Mouse (Mus musculus): ENCODE measurements around the gene Cacna2d3. TPM values are rescaled to one million over a fixed set of nuclear protein-coding genes. Genes with fewer than 3 reads are reported as not detected.

The Cacna2d3 gene
- 18.0 and 19.1 TPM in 2 replicates for polyA plus RNA-seq (2014; fragmentation: Nextera tagmentation; extraction: Ambion mirVana)

- H3K27ac ChIP-seq (ENCODE audit: low read depth, low read length) = peak within 1 kb of the TSS; percentile 76
- H3K9me3 ChIP-seq (ENCODE audit: control insufficient read depth, low read length) = no peaks in the 10 kb centered on the region
- H3K4me2 ChIP-seq (ENCODE audit: low read depth) = peak within 1 kb of the TSS; percentile 98
- under 1% methylated on average over 81 of the region's 109 CpGs for WGBS
- peak; percentile 76 for ATAC-seq (ENCODE audit: insufficient read depth, low FRiP score, low TSS enrichment)
- DNase-seq (ENCODE audit: low spot score) = peak; percentile 77
- peaks cover 47% of the 10 kb centered on the region for H3K27me3 ChIP-seq (ENCODE audit: control insufficient read depth, insufficient read depth, low read length)
- H3K9ac ChIP-seq (ENCODE audit: low read length) = peak within 1 kb of the TSS; percentile 75
- H3K36me3 ChIP-seq (ENCODE audit: control insufficient read depth, insufficient read depth, low read length) = no peaks in the 10 kb centered on the region
- no peaks in the 10 kb centered on the region for H3K4me1 ChIP-seq (ENCODE audit: control insufficient read depth, insufficient read depth, low read length)
- peak within 1 kb of the TSS; percentile 68 for H3K4me3 ChIP-seq (ENCODE audit: low read depth, low read length)
Measured at GRCm38 (mm10) chr14:29721488-29722385, at the start of gene Cacna2d3. Gene Cacna2d3 (minus strand): TSS chr14:29721864.

- Histone ChIP-seq H3K27me3 (ENCODE audit: control insufficient read depth, insufficient read depth, low read length) (no peaks in the 10 kb centered on the region), H3K27ac (ENCODE audit: low read depth, low read length) (no peak overlapping the region), H3K9ac (ENCODE audit: low read length) (no peak overlapping the region), H3K4me2 (ENCODE audit: low read depth) (no peak overlapping the region), H3K4me1 (ENCODE audit: control insufficient read depth, insufficient read depth, low read length) (no peaks in the 10 kb centered on the region), H3K9me3 (ENCODE audit: control insufficient read depth, low read length) (no peaks in the 10 kb centered on the region), H3K4me3 (ENCODE audit: low read depth, low read length) (no peak overlapping the region), H3K36me3 (ENCODE audit: control insufficient read depth, insufficient read depth, low read length) (no peaks in the 10 kb centered on the region)
- no peak for DNase-seq (ENCODE audit: low spot score)
- WGBS = 86% methylated on average over 4 of the region's 4 CpGs
- ATAC-seq (ENCODE audit: insufficient read depth, low FRiP score, low TSS enrichment) = no peak
Measured at GRCm38 (mm10) chr14:29769486-29769885, 47.8 kb upstream of the Cacna2d3 start.

GRCm38 (mm10) chr14:29752876-29753275 lies 31.2 kb upstream of the Cacna2d3 start:
- 74% methylated on average over 5 of the region's 5 CpGs for WGBS
- Histone ChIP-seq H3K36me3 (ENCODE audit: control insufficient read depth, insufficient read depth, low read length) (no peaks in the 10 kb centered on the region), H3K4me1 (ENCODE audit: control insufficient read depth, insufficient read depth, low read length) (no peaks in the 10 kb centered on the region), H3K27ac (ENCODE audit: low read depth, low read length) (no peak overlapping the region), H3K4me3 (ENCODE audit: low read depth, low read length) (no peak overlapping the region), H3K9me3 (ENCODE audit: control insufficient read depth, low read length) (no peaks in the 10 kb centered on the region), H3K9ac (ENCODE audit: low read length) (no peak overlapping the region), H3K4me2 (ENCODE audit: low read depth) (no peak overlapping the region), H3K27me3 (ENCODE audit: control insufficient read depth, insufficient read depth, low read length) (no peaks in the 10 kb centered on the region)
- DNase-seq (ENCODE audit: low spot score) (no peak), ATAC-seq (ENCODE audit: insufficient read depth, low FRiP score, low TSS enrichment) (no peak)

GRCm38 (mm10) chr14:29738751-29739150 lies 17.1 kb upstream of the Cacna2d3 start:
- no peak overlapping the region for H3K4me2 ChIP-seq (ENCODE audit: low read depth)
- H3K9me3 ChIP-seq (ENCODE audit: control insufficient read depth, low read length) = no peaks in the 10 kb centered on the region
- no peaks in the 10 kb centered on the region for H3K27me3 ChIP-seq (ENCODE audit: control insufficient read depth, insufficient read depth, low read length)
- WGBS = 88% methylated on average over 2 of the region's 2 CpGs
- H3K4me1 ChIP-seq (ENCODE audit: control insufficient read depth, insufficient read depth, low read length) = no peaks in the 10 kb centered on the region
- no peaks in the 10 kb centered on the region for H3K36me3 ChIP-seq (ENCODE audit: control insufficient read depth, insufficient read depth, low read length)
- H3K4me3 ChIP-seq (ENCODE audit: low read depth, low read length) = no peak overlapping the region
- no peak for ATAC-seq (ENCODE audit: insufficient read depth, low FRiP score, low TSS enrichment)
- no peak overlapping the region for H3K27ac ChIP-seq (ENCODE audit: low read depth, low read length)
- no peak for DNase-seq (ENCODE audit: low spot score)
- no peak overlapping the region for H3K9ac ChIP-seq (ENCODE audit: low read length)

- H3K4me2 ChIP-seq (ENCODE audit: low read depth) = no peak overlapping the region
- no peaks in the 10 kb centered on the region for H3K9me3 ChIP-seq (ENCODE audit: control insufficient read depth, low read length)
- ATAC-seq (ENCODE audit: insufficient read depth, low FRiP score, low TSS enrichment) (no peak), DNase-seq (ENCODE audit: low spot score) (no peak)
- no peaks in the 10 kb centered on the region for H3K27me3 ChIP-seq (ENCODE audit: control insufficient read depth, insufficient read depth, low read length)
- H3K4me1 ChIP-seq (ENCODE audit: control insufficient read depth, insufficient read depth, low read length) = no peaks in the 10 kb centered on the region
- H3K4me3 ChIP-seq (ENCODE audit: low read depth, low read length) = no peak overlapping the region
- H3K9ac ChIP-seq (ENCODE audit: low read length) = no peak overlapping the region
- 88% methylated on average over 4 of the region's 4 CpGs for WGBS
- no peak overlapping the region for H3K27ac ChIP-seq (ENCODE audit: low read depth, low read length)
- H3K36me3 ChIP-seq (ENCODE audit: control insufficient read depth, insufficient read depth, low read length) = no peaks in the 10 kb centered on the region
Measured at GRCm38 (mm10) chr14:29730256-29730655, 8.6 kb upstream of the Cacna2d3 start.

- Histone ChIP-seq H3K27ac (ENCODE audit: low read depth, low read length) (no peak overlapping the region), H3K9me3 (ENCODE audit: control insufficient read depth, low read length) (no peaks in the 10 kb centered on the region), H3K4me1 (ENCODE audit: control insufficient read depth, insufficient read depth, low read length) (no peaks in the 10 kb centered on the region), H3K36me3 (ENCODE audit: control insufficient read depth, insufficient read depth, low read length) (no peaks in the 10 kb centered on the region), H3K27me3 (ENCODE audit: control insufficient read depth, insufficient read depth, low read length) (peaks cover 6% of the 10 kb centered on the region; the same call in 1 of the 2 replicates), H3K9ac (ENCODE audit: low read length) (no peak overlapping the region), H3K4me3 (ENCODE audit: low read depth, low read length) (no peak overlapping the region), H3K4me2 (ENCODE audit: low read depth) (no peak overlapping the region)
- ATAC-seq (ENCODE audit: insufficient read depth, low FRiP score, low TSS enrichment) = no peak
- 81% methylated on average over 4 of the region's 4 CpGs for WGBS
- no peak for DNase-seq (ENCODE audit: low spot score)
Measured at GRCm38 (mm10) chr14:29729009-29729408, 7.3 kb upstream of the Cacna2d3 start.

- no peak overlapping the region for H3K27ac ChIP-seq (ENCODE audit: low read depth, low read length)
- no peak overlapping the region for H3K9ac ChIP-seq (ENCODE audit: low read length)
- 77% methylated on average over 9 of the region's 9 CpGs for WGBS
- no peak overlapping the region for H3K4me2 ChIP-seq (ENCODE audit: low read depth)
- no peak for DNase-seq (ENCODE audit: low spot score)
- H3K27me3 ChIP-seq (ENCODE audit: control insufficient read depth, insufficient read depth, low read length) = peaks cover 17% of the 10 kb centered on the region
- ATAC-seq (ENCODE audit: insufficient read depth, low FRiP score, low TSS enrichment) = no peak
- no peak overlapping the region for H3K4me3 ChIP-seq (ENCODE audit: low read depth, low read length)
- no peaks in the 10 kb centered on the region for H3K9me3 ChIP-seq (ENCODE audit: control insufficient read depth, low read length)
- H3K36me3 ChIP-seq (ENCODE audit: control insufficient read depth, insufficient read depth, low read length) = no peaks in the 10 kb centered on the region
- no peaks in the 10 kb centered on the region for H3K4me1 ChIP-seq (ENCODE audit: control insufficient read depth, insufficient read depth, low read length)
Measured at GRCm38 (mm10) chr14:29727596-29727995, 5.9 kb upstream of the Cacna2d3 start.

GRCm38 (mm10) chr14:29723267-29723666 lies 1.6 kb upstream of the Cacna2d3 start:
- no peaks in the 10 kb centered on the region for H3K9me3 ChIP-seq (ENCODE audit: control insufficient read depth, low read length)

More at GRCm38 (mm10) chr14:29723267-29723666, 1.6 kb upstream of the Cacna2d3 start:
- ATAC-seq (ENCODE audit: insufficient read depth, low FRiP score, low TSS enrichment) (no peak), DNase-seq (ENCODE audit: low spot score) (peak; percentile 19)
- H3K9ac ChIP-seq (ENCODE audit: low read length) = peak overlapping the region; percentile 75
- peak overlapping the region; percentile 98 for H3K4me2 ChIP-seq (ENCODE audit: low read depth)
- H3K27ac ChIP-seq (ENCODE audit: low read depth, low read length) = no peak overlapping the region
- WGBS = 10% methylated on average over 10 of the region's 10 CpGs
- H3K36me3 ChIP-seq (ENCODE audit: control insufficient read depth, insufficient read depth, low read length) = no peaks in the 10 kb centered on the region
- H3K4me3 ChIP-seq (ENCODE audit: low read depth, low read length) = peak overlapping the region; percentile 68; the same call in 1 of the 2 replicates
- H3K4me1 ChIP-seq (ENCODE audit: control insufficient read depth, insufficient read depth, low read length) = no peaks in the 10 kb centered on the region
- peaks cover 41% of the 10 kb centered on the region for H3K27me3 ChIP-seq (ENCODE audit: control insufficient read depth, insufficient read depth, low read length)

All from neural tube, embryonic 11.5 days (tissue).